Mouse (Mus musculus) left cerebral cortex, adult 18-20 months (tissue): Measurements from ENCODE around the gene Tcte1. TPM values are rescaled to one million over a fixed set of nuclear protein-coding genes. Genes with fewer than 3 reads are reported as not detected.
A peak's percentile ranks its signal among the peaks of the same experiment; 100 is the strongest.

Source experiments
- DNase-seq, 2 experiments: peaks; one replicate each; pipeline ENCODE4 v3.0.0; 2021 to 2022; ENCODE audit warnings: low spot score in 2 of 2, mixed read lengths in 1 of 2
- total RNA-seq, 2 experiments: library from RNA; stranded (reverse); gene quantifications; 2 replicates each; pipeline ENCODE4 v1.2.3; 2021

Tcte1 gene
- total RNA-seq, 2 experiments from 2014 or later, result 0.94 to 1.4 TPM

- no peak for DNase-seq
Measured at GRCm38 (mm10) chr17:45511757-45512156, 11.5 kb upstream of the Tcte1 start.

GRCm38 (mm10) chr17:45515204-45515726, 8.0 kb upstream of the Tcte1 start:
- DNase-seq, result no peak

GRCm38 (mm10) chr17:45515806-45516205, 7.4 kb upstream of the Tcte1 start:
- DNase-seq, result no peak

GRCm38 (mm10) chr17:45516488-45516887, 6.7 kb upstream of the Tcte1 start:
- peak; percentile 81 to 90 for DNase-seq

- DNase-seq, result no peak
Measured at GRCm38 (mm10) chr17:45517135-45517534, 6.1 kb upstream of the Tcte1 start.

DNA sequence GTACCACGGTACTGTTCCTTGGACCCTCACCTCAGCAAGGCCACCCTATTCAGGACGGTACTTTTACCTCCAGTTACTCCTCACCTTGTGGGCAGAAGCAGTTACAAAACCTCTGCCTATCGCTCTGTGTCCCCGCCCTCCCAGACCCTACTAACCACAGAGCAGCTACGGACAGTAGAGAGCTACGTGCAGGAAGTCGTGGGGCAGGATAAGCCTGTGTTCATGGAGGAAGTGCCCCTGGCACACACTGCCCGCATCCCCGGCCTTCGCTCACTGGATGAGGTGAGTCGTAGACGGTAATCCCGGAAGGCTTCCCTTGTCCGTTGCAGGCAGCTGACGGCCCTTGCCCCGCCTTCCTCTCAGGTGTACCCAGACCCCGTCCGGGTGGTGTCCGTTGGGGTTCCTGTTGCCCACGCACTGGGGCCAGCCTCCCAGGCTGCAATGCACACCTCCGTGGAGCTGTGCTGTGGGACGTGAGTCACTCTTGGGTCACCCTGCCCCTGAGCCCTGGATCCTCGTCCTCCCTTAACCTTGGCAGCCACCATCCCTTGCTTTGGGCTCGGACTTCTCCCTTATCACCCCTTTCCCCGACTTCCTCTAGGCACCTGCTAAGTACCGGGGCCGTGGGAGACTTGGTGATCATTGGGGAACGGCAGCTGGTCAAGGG, 5.6 kb upstream of the Tcte1 start:
- no peak for DNase-seq

GRCm38 (mm10) chr17:45518766-45519475, 4.3 kb upstream of the Tcte1 start:
- no peak for DNase-seq

- DNase-seq, result no peak
Measured at GRCm38 (mm10) chr17:45520136-45520535, 3.1 kb upstream of the Tcte1 start.

GRCm38 (mm10) chr17:45524961-45525360, 1.7 kb downstream of the Tcte1 start:
- DNase-seq, result no peak

DNA sequence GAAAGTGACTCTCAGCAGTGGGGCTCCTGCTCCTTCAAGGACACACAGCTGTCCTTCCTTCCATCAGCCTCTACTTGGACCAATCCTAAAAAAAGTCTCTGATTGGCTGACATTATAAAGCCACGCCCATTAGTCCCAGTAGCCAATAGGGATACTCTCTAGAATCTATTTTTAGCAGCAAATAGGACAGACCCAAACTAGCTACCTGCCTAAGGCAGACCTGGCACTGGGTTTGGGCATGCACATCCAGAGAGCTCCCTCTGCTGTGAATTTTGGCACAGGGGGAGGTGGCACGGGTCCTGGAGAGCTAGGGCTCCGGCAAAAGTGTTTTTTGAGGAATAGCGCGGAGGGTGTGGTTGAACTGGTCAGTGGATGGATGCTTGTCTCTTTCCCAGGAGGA, 3.3 kb downstream of the Tcte1 start:
- no peak for DNase-seq

GRCm38 (mm10) chr17:45530346-45530782, 7.1 kb downstream of the Tcte1 start:
- peak; percentile 79 to 84 for DNase-seq

- no peak for DNase-seq
Measured at GRCm38 (mm10) chr17:45532896-45533295, 9.7 kb downstream of the Tcte1 start.

GRCm38 (mm10) chr17:45536264-45536663, 13.0 kb downstream of the Tcte1 start:
- no peak for DNase-seq

- DNase-seq, result no peak
Measured at GRCm38 (mm10) chr17:45538394-45538793, 15.2 kb downstream of the Tcte1 start.

- DNase-seq, result peak; percentile 54 to 59
Measured at GRCm38 (mm10) chr17:45539664-45540063, 16.4 kb downstream of the Tcte1 start.

- DNase-seq, result no peak
Measured at GRCm38 (mm10) chr17:45542129-45542528, 18.9 kb downstream of the Tcte1 start.

DNA sequence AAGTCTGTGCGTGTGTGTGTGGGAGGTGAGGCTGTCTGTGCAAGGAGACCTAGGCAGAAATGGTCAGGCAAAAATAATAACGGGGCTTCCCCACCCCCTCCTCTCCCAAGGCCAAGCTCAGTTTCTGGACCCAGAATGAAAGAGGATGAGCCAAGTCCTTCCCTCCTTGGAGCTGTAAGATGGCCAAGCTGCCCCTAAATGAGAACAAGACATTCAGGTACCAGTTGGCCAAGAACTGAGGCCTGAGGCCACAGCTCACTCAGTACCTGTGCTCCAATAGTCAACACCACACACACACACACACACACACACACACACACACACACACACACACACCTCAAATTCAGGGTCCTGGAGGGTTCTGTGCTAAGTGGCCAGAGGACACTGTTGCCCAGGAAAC, 19.5 kb downstream of the Tcte1 start:
- DNase-seq, result no peak

GRCm38 (mm10) chr17:45543115-45543514, 19.9 kb downstream of the Tcte1 start:
- no peak for DNase-seq

DNA sequence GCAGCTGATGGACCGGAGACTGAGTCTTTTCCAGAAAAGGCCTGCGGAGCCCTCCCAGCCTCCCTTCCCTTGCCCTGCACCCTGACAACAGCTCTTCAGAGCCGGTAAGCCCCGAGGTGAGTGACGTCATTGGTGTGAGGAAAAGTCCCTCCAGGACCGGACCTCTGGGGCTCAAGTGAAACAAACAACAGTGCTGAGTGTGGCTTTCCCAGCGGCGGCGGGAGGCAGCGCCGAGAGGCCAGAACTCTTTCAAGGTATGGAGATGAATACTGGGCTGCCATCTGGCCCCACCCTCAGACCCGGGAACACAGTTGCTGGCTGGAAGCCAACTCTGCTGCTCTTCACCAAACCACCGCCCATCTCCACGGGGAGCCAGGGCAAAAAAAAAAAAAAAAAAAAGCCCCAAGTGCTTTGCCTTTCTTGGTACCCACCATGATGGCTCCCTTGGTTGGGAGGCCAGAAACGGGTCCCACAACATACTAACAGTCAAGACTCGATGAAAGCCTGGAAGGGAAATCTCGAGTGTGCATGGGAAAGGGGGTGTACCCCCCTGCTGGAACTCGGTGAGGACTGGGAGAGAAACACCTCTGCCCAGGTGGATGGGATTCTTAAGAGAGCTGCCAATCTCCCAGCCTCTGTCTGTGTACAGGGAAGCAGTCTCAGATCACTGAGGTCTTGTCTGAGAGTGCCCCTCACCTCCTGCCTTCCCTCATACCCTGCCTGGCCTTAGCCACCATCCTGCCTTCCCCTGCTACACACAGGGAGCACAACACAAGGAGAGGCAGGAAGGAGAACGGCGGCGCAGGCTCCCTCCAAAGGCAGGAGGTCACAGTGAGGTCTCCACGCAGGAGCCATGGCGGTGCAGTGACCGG, 21.0 kb downstream of the Tcte1 start:
- DNase-seq, result no peak

GRCm38 (mm10) chr17:45544873-45545277, 21.6 kb downstream of the Tcte1 start:
- DNase-seq, result peak in 1 of 2 experiments; percentile 46

DNA sequence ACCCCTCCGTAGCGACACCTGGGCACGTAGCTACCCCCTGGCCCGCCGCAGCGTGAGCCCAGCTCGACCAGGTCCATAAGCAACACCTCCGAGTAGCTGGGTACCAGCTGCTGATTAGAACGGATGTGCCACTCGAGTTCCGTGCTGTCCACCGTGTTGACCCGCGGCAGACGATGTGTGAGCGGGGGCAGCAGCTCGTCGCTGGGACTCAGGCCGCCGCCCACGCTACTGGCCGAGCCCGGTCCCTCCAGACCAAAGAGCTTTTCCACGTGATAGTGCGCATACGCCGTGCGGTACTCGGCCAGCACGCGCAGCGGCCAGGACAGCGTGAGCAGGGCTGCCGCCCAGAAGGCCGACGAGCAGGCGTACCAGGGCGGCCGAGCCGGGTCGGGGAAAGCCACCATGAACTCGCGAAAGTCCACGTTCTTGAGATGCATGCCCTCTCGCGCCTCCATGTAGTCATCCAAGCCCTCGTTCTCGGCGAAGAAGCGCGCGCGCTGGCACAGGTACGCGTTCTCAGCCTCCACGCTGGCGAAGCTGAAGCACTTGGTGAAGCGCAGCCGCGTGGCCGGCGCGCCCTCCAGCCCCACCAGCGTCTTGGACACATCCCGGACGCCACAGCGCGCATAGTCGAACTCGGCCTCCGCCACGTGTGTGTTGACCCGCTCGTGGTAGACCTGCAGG, 22.2 kb downstream of the Tcte1 start:
- peak in 1 of 2 experiments; percentile 32 for DNase-seq
